Mouse (Mus musculus): ENCODE data around the gene Trim72.
"Not testable (repeated sequence)": the region's sequence is repeated elsewhere in the genome, so short reads cannot be mapped to it uniquely, and the experiment has no call there.

The Trim72 gene

DNA sequence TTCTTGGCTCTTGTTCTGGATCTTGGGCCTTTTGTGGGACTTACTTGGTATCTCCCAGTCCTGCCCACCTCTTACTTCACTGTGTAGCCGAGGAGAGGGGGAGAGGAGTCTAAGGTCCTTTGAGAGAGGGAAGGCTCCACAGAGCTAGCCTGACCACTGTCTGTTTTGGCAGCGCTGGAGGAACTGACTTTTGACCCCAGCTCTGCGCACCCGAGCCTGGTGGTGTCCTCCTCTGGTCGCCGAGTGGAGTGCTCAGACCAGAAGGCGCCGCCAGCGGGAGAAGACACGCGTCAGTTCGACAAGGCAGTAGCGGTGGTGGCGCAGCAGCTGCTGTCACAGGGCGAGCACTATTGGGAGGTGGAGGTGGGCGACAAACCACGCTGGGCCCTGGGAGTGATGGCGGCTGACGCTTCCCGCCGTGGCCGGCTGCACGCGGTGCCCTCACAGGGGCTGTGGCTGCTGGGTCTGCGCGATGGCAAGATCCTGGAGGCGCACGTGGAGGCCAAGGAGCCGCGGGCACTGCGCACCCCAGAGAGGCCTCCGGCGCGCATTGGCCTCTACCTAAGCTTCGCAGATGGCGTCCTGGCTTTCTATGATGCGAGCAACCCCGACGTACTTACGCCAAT, 6.1 kb downstream of the Trim72 start:
- peak; percentile 53 to 61 for DNase-seq

DNA sequence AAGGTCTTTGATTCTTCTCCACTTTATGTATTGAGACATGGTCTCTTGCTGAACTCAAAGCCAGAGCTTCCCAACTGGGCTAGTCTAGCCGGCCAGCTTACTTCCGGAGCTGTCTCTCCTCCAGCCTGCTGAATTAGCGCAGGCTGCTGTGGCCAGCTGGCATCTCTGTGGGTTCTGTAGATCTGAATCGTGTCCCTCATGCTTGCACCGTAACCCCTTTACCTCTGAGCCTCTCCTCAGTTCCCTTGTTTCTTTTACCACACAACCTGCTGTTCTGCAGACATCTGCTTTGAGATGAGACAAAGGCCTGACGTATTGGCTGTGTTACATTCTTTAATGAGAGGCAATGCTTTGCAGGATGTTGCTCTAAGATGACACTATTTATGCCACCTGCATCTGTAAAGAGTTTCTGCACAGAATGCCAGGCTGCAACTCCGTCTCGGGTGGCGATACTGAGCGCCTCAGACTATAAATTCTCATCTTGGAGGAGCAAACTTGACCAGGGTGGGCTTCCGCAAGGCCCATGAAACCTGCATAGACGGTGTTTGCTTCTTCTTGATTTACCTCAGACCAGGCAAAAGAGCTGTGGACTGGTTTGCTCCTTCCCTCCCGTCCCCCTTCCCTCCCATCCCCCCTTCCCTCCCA, 8.5 kb downstream of the Trim72 start:
- no peak for DNase-seq

- no peak for DNase-seq
Measured at GRCm38 (mm10) chr7:128013116-128013515, 9.4 kb downstream of the Trim72 start.

DNA sequence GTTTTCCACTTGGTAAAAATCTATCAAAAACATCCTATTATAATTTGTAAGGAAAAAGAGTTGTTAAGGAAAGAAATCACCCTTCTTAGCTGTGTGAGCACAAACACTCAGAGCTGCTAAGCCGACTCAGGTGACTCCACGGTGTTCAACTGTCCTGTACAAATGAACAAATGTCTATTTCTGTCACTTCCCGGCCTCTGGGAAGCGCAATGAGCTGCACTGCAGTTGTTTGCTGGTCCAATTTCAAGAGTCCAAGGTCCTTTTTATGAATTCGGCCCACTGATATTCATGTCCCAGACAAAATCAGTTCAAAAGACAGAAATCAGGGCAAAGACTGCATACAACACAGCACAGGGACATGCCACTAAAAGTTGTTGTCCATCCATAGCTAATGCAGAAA, 12.4 kb downstream of the Trim72 start:
- not testable (repeated sequence) for DNase-seq

DNA sequence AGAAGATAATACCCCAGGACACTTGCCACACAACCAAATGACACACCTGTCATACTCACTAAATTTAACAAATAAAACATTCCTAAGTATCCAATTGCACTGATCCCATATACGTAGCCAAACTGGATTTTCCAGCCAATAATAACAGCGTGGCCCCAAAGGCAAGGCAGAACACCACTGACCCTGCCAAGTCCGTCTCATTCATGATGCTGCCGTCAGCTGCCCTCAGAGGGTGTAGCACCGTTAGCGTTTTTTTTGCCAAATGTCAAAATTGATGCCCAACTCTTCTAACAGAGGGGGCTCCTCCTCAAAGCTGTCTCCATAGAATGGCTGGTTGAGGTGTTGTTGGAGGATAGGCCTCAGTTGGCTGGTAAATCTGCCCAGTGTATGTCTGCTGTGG, 12.9 kb downstream of the Trim72 start:
- no peak for DNase-seq

DNA sequence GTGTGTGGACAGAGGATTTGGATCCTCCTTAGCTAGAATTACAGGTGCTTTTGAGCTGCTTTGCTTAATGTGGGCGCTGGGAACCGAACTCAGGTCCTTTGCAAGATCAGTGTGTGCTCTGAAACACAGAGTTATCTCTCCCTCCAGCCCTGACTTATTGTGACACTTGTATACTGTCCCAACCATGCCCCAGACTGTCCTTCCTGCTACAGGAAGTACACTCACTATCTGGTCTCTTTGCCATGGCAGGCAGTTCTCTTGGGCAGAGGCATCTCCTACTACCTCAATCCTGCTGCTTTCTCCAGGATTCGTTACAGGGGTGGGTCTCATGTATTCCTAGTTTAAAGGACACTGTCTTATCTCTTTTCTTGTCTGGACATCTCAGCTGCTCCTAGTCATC, 14.5 kb downstream of the Trim72 start:
- no peak for DNase-seq

- no peak for DNase-seq
Measured at GRCm38 (mm10) chr7:128019187-128019586, 15.4 kb downstream of the Trim72 start.

DNA sequence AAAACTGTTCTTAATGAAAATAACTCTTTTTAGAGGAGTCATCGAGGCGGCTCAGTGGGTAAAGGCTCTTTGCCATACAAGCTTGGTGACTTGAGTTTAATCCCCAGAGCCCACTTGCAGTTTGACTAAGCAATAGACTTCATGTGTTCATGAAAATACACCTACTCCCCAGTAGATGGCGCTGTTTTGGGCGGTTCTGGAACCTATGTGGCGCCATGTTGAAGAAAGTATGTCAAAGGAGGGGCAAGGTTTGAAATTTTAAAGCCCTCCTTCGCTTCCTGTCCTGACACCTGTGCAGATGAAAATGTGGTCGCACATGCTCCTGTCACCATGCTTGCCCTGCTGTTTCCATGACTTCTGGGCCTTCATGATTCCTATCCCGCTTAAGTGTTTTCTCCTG, 19.2 kb downstream of the Trim72 start:
- DNase-seq, result no peak

DNA sequence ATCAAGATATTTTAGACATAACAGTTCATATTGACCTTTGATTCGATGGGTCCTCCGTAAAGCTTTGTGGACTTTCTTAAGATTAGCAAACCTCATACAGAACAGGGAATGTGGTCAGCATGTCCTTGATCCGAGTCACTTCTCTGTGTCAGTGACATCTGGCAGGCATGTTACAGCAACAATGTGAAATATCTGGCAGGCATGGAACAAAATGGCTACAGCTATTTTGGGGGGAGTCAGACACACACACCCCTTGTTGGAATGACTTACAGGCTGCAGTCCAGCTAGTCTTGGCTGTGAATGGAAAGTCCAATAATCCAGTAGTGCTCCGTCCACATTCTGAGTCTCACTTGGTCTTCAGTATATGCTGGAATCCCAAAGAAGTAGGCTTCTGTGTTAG, 19.8 kb downstream of the Trim72 start:
- no peak for DNase-seq

DNA sequence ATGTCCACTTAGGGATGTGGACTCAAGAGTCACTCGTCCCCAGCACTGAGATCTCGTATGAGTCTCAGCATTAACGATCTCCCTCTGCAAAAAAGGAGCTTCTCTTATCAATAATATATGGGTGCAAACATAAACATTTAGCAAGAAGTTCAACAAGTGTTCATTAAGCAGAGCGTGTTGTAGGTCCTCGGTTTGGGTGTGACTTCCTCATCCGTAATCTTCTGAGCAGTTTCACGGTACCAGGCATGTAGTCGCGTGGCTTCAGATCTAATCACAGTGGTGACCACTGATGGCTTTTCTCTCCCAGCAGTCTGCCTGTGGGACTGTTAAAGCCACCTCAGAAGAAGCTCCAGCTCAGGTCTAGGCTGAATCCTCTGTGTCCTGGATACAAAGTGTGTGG, 20.6 kb downstream of the Trim72 start:
- DNase-seq, result no peak

DNA sequence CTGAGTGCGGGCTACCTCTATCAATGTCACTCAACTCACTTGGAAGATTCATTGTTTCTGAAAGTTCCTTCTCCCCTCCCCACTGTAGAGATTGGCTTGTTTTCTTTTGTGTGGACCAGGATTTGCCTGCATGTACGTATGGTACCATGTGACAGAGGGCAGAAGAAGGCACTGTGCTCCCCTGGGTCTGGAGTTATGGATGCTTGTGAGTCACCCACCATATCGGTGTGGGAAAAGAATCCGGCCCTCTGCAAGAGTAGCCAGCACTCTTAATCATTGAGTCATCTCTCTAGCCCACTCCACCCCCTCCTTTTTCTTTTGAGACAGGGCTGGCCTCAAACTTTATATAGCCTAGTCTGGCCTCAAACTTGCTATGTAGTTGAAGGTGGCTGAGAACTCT, 21.2 kb downstream of the Trim72 start:
- DNase-seq, result no peak

DNA sequence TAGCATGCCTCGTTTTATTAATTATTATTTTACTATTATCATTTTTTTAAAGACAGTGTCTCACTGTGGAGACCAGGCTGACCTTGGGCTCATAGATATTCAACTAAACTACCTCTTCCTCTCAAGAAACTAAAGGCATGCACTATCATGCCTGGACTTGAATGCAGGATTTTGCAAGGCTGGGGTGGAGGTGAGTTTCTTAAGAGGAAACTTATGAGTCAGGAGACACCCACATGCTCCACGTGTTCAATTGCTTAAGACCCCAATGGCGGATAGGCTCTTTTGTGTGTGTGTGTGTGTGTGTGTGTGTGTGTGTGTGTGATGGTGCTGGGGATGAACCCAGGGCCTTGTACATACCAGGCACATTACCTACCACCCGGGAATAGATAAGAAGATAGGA, 21.6 kb downstream of the Trim72 start:
- DNase-seq, result no peak

GRCm38 (mm10) chr7:128031403-128031976, 27.7 kb downstream of the Trim72 start:
- peak; percentile 25 to 61 for DNase-seq

DNA sequence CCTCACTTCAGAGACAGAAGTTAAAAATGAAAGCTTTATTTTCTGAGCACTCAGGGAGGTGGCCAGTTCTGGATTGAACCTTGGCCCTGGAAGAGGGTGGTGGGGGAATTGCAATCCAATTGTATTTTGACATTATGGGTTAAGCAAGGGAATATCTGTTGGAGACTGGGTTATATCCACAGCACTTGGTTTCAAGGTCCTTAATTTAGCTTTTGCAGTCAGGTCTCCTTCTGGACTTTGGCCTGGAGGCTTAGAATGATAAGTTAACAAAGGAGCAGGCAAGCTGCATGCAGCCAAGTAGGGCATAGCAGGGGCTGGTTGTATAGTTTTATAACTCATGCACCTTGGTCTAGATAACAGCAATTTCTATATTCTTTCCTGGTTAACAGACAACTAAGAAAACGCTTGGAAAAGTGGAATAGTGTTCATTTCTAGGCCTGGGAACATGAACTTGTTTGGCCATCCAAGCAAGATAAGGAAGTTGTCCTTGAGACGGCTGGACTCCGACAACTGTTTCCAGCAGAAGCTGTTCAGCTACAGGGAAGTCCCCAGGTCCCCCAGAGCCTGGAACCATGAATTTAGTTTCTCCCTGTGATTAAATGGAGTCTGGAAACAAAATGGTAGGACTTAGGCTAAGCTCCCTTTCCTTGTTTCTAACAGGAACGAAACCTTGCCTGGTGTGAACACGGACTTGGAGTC, 28.7 kb downstream of the Trim72 start:
- DNase-seq, result peak in 1 of 2 experiments; percentile 9

DNA sequence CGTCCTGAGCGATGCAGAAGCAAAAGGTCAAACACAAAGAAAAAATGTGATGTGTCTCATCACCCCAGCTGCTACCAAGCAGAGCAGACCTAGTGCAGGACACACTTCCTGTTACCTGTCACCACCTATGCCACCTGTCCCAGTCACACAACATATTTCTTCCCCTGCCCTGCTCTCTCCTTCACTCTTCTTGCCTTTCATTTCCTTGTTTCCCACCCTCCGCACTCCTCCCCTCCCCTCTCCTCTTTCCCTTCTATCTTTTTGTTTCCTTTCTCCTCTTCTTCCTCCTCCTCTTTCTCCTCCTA, 29.2 kb downstream of the Trim72 start:
- DNase-seq, result no peak

- DNase-seq, result no peak
Measured at GRCm38 (mm10) chr7:128033616-128034015, 29.9 kb downstream of the Trim72 start.

DNA sequence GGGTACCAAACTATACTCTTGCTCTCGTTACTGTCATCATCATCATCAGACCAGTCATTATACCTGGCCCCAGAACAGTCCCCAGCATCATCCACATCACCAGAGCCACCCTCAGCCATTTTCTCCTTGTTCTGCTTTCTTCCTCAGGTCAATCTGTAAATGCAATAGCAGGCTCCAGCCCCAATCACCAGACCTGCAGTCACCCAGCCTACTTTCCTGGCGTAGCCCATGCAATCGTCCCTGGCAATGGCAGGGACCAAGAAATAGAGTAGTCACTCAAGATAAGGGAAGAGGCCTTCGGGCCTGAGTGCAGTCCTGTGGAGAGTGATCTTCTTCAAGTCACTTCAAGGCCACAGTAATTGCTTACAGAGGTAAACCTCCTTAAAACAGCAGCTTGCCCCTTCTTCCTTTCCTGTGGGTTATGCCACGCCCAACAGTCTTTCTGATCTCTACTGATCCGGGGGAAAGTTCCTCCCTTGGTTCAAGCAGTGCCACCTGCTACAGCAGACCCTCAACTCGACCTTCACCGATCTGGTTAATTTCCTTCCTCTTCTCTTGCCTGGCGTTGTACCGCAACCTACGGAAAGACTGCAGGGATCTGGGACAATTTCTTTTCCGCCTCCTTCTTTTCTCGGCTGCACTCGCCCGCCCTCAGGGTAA, 38.5 kb downstream of the Trim72 start:
- DNase-seq, result not testable (repeated sequence)

- DNase-seq, result peak in 1 of 2 experiments; percentile 23
Measured at GRCm38 (mm10) chr7:128044142-128044785, 40.5 kb downstream of the Trim72 start.

- no peak for DNase-seq
Measured at GRCm38 (mm10) chr7:128045640-128046039, 41.9 kb downstream of the Trim72 start.

- no peak for DNase-seq
Measured at GRCm38 (mm10) chr7:128048819-128049218, 45.1 kb downstream of the Trim72 start.

GRCm38 (mm10) chr7:128049254-128049653, 45.5 kb downstream of the Trim72 start:
- no peak for DNase-seq

DNA sequence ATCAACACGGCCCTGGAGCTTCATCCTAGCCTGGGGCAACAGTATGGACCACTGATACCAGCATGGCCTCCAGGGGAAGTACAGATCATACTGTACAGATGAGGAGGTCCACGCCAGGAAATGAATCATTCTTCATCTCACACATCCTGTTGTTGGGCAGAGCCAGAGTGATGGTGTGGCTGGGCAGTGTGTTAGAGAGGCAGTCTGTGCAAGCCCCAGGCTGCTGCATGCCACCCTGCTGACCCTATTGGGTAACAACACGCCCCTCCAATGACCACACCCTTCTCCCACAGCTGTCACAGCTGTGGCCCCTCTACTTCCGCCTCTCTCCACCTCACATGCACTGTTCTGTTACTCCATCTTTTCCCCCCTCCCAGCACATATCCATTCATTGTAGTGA, 47.0 kb downstream of the Trim72 start:
- DNase-seq, result no peak

GRCm38 (mm10) chr7:128053061-128053460, 49.3 kb downstream of the Trim72 start:
- no peak for DNase-seq
